Mouse (Mus musculus): Measurements from ENCODE around the gene Lrrc20. TPM values are rescaled to one million over a fixed set of nuclear protein-coding genes. Genes with fewer than 3 reads are reported as not detected.

Gene Lrrc20
- polyA plus RNA-seq, 1 experiment from 2014 or later = 6.7 TPM

DNA sequence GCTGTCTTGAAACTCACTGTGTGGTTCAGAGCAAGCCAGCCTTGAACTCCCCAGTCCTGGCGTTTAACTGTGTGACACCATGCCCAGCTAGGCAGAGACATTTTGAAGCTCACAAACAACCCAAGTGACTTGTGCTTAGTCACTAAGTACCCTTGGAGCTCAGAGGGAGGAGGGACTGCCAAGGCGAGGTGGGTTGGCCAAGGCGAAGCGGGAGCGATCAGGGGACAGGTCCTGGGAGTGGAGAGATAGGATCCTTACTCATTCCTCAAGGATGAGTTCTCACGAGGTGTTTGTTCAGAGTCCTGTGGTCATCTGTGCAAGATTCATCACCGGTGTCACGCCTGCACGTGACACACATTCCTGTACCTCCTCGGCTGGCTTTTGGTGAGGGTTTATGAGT is 3.9 kb downstream of the Lrrc20 start:
- H3K27me3 ChIP-seq (ENCODE audit: control insufficient read depth, insufficient read depth, low read length) = no peaks in the 10 kb centered on the region
- TF ChIP-seq CTCF (IDR thresholded peaks at IDR 0.05; ENCODE audit: low read depth) (no peak), EP300 (optimal IDR thresholded peaks at IDR 0.05) (no peak)
- H3K9ac ChIP-seq (ENCODE audit: low read length) = no peak overlapping the region
- 89% methylated on average over 10 of the region's 10 CpGs for WGBS
- no peak for ATAC-seq (ENCODE audit: low FRiP score, low TSS enrichment)
- H3K4me2 ChIP-seq (replicated peaks; ENCODE audit: low read depth) = no peak overlapping the region
- no peaks in the 10 kb centered on the region for H3K9me3 ChIP-seq (ENCODE audit: control insufficient read depth, low read length)
- peaks cover 4% of the 10 kb centered on the region; the same call in 1 of the 2 replicates for H3K4me1 ChIP-seq (replicated peaks; ENCODE audit: control insufficient read depth, insufficient read depth)
- no peak for DNase-seq (ENCODE audit: low spot score)
- H3K4me3 ChIP-seq (ENCODE audit: low read depth, low read length) = no peak overlapping the region
- no peak overlapping the region for H3K27ac ChIP-seq (replicated peaks)
- no peaks in the 10 kb centered on the region for H3K36me3 ChIP-seq (ENCODE audit: control insufficient read depth, insufficient read depth, low read length)

DNA sequence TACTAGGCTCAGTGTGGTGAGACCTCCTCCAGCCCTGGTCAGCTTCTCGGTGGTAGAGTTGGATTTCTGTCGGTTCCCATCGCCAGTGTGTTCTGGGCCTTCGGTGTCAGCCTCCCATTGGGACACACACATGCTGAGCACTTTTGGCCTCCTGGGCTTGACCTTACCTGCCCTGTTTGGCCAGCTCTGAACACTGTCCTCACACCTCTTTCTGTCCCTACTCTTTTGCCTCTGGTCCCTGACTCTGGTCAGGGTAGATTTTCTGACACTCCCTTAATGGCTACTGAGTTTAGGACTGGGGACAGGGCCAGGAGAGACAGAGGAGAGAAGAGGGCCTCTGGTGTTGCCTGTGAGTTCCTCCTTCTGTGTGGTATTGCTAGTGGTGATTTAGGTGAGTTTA is 4.3 kb downstream of the Lrrc20 start:
- Histone ChIP-seq H3K27ac (replicated peaks) (no peak overlapping the region), H3K4me3 (ENCODE audit: low read depth, low read length) (no peak overlapping the region), H3K4me1 (replicated peaks; ENCODE audit: control insufficient read depth, insufficient read depth) (peaks cover 4% of the 10 kb centered on the region; the same call in 1 of the 2 replicates), H3K27me3 (ENCODE audit: control insufficient read depth, insufficient read depth, low read length) (no peaks in the 10 kb centered on the region), H3K4me2 (replicated peaks; ENCODE audit: low read depth) (no peak overlapping the region), H3K9me3 (ENCODE audit: control insufficient read depth, low read length) (no peaks in the 10 kb centered on the region), H3K9ac (ENCODE audit: low read length) (no peak overlapping the region), H3K36me3 (ENCODE audit: control insufficient read depth, insufficient read depth, low read length) (no peaks in the 10 kb centered on the region)
- DNase-seq (ENCODE audit: low spot score) (no peak), ATAC-seq (ENCODE audit: low FRiP score, low TSS enrichment) (no peak)
- TF ChIP-seq EP300 (optimal IDR thresholded peaks at IDR 0.05) (no peak), CTCF (IDR thresholded peaks at IDR 0.05; ENCODE audit: low read depth) (no peak)
- 88% methylated on average over 4 of the region's 4 CpGs for WGBS

DNA sequence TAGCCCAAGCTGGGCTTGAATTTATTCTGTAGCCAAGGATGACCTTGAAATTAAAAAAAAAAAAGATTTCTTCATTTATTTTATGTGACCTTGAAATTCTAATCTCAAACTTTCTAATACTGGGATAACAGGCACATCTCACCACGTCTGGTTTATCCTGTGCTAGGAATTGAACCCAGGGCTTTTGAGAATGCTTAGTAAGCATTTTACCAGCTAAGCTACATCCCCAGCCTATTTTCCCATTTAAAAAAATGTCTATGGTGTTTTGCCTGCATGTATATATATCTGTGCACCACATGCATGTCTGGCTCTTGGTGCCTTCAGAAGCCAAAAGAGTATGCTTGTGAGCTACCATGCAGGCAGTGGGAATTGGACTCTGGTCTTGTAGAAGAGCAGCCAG is 4.9 kb downstream of the Lrrc20 start:
- no peak overlapping the region for H3K27ac ChIP-seq (replicated peaks)
- 61% methylated on average over 1 of the region's 1 CpGs for WGBS
- no peaks in the 10 kb centered on the region for H3K27me3 ChIP-seq (ENCODE audit: control insufficient read depth, insufficient read depth, low read length)
- no peak overlapping the region for H3K4me2 ChIP-seq (replicated peaks; ENCODE audit: low read depth)
- no peaks in the 10 kb centered on the region for H3K36me3 ChIP-seq (ENCODE audit: control insufficient read depth, insufficient read depth, low read length)
- DNase-seq (ENCODE audit: low spot score) = no peak
- peaks cover 4% of the 10 kb centered on the region; the same call in 1 of the 2 replicates for H3K4me1 ChIP-seq (replicated peaks; ENCODE audit: control insufficient read depth, insufficient read depth)
- H3K4me3 ChIP-seq (ENCODE audit: low read depth, low read length) = no peak overlapping the region
- no peak for TF ChIP-seq CTCF (IDR thresholded peaks at IDR 0.05; ENCODE audit: low read depth)
- TF ChIP-seq EP300 (optimal IDR thresholded peaks at IDR 0.05) = no peak
- H3K9ac ChIP-seq (ENCODE audit: low read length) = no peak overlapping the region
- H3K9me3 ChIP-seq (ENCODE audit: control insufficient read depth, low read length) = no peaks in the 10 kb centered on the region
- ATAC-seq (ENCODE audit: low FRiP score, low TSS enrichment) = no peak

GRCm38 (mm10) chr10:61482771-61483170 is 7.2 kb downstream of the Lrrc20 start:
- 92% methylated on average over 7 of the region's 7 CpGs for WGBS
- Histone ChIP-seq H3K9me3 (ENCODE audit: control insufficient read depth, low read length) (no peaks in the 10 kb centered on the region), H3K27me3 (ENCODE audit: control insufficient read depth, insufficient read depth, low read length) (no peaks in the 10 kb centered on the region), H3K4me3 (ENCODE audit: low read depth, low read length) (no peak overlapping the region), H3K27ac (replicated peaks) (no peak overlapping the region), H3K4me2 (replicated peaks; ENCODE audit: low read depth) (no peak overlapping the region), H3K9ac (ENCODE audit: low read length) (no peak overlapping the region), H3K36me3 (ENCODE audit: control insufficient read depth, insufficient read depth, low read length) (no peaks in the 10 kb centered on the region), H3K4me1 (replicated peaks; ENCODE audit: control insufficient read depth, insufficient read depth) (no peaks in the 10 kb centered on the region)
- TF ChIP-seq CTCF (IDR thresholded peaks at IDR 0.05; ENCODE audit: low read depth) = no peak
- no peak for TF ChIP-seq EP300 (optimal IDR thresholded peaks at IDR 0.05)
- DNase-seq (ENCODE audit: low spot score) (no peak), ATAC-seq (ENCODE audit: low FRiP score, low TSS enrichment) (no peak)

DNA sequence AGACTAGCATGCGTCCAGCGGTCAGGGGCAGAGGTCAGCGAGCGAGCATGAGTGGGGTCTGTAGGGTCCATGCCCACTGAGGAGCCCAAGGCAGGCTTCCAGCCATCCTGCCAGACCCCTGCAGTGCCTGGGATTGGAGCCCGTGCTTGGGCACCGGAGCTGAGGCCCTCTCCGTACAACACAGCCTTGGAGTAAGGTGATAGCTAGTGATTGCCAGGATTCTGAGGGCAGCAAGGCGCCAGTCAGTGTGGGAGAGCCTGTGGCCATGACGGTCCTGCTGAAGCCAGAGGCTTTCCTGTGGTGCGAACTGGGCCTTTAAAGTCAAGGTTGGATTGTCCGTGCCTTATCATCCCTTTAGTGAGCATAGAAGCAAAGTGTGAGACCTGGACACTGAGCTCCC is 9.2 kb downstream of the Lrrc20 start:
- WGBS = 83% methylated on average over 11 of the region's 11 CpGs
- H3K27me3 ChIP-seq (ENCODE audit: control insufficient read depth, insufficient read depth, low read length) = no peaks in the 10 kb centered on the region
- no peak overlapping the region for H3K4me3 ChIP-seq (ENCODE audit: low read depth, low read length)
- no peaks in the 10 kb centered on the region for H3K9me3 ChIP-seq (ENCODE audit: control insufficient read depth, low read length)
- DNase-seq (ENCODE audit: low spot score) (no peak), ATAC-seq (ENCODE audit: low FRiP score, low TSS enrichment) (no peak)
- TF ChIP-seq EP300 (optimal IDR thresholded peaks at IDR 0.05) = no peak
- no peak for TF ChIP-seq CTCF (IDR thresholded peaks at IDR 0.05; ENCODE audit: low read depth)
- H3K36me3 ChIP-seq (ENCODE audit: control insufficient read depth, insufficient read depth, low read length) = no peaks in the 10 kb centered on the region
- no peak overlapping the region for H3K4me2 ChIP-seq (replicated peaks; ENCODE audit: low read depth)
- no peak overlapping the region for H3K9ac ChIP-seq (ENCODE audit: low read length)
- H3K4me1 ChIP-seq (replicated peaks; ENCODE audit: control insufficient read depth, insufficient read depth) = no peaks in the 10 kb centered on the region
- H3K27ac ChIP-seq (replicated peaks) = no peak overlapping the region

GRCm38 (mm10) chr10:61486551-61487339 is 11.1 kb downstream of the Lrrc20 start:
- no peak for TF ChIP-seq CTCF (IDR thresholded peaks at IDR 0.05; ENCODE audit: low read depth)
- no peak for TF ChIP-seq EP300 (optimal IDR thresholded peaks at IDR 0.05)
- Histone ChIP-seq H3K4me3 (ENCODE audit: low read depth, low read length) (no peak overlapping the region), H3K4me1 (replicated peaks; ENCODE audit: control insufficient read depth, insufficient read depth) (no peaks in the 10 kb centered on the region), H3K36me3 (ENCODE audit: control insufficient read depth, insufficient read depth, low read length) (no peaks in the 10 kb centered on the region), H3K27ac (replicated peaks) (no peak overlapping the region), H3K27me3 (ENCODE audit: control insufficient read depth, insufficient read depth, low read length) (no peaks in the 10 kb centered on the region), H3K9ac (ENCODE audit: low read length) (no peak overlapping the region), H3K9me3 (ENCODE audit: control insufficient read depth, low read length) (no peaks in the 10 kb centered on the region), H3K4me2 (replicated peaks; ENCODE audit: low read depth) (no peak overlapping the region)
- DNase-seq (ENCODE audit: low spot score) = no peak
- ATAC-seq (ENCODE audit: low FRiP score, low TSS enrichment) = no peak
- 86% methylated on average over 8 of the region's 8 CpGs for WGBS
